Mouse (Mus musculus) B cell, adult (primary cell): ENCODE measurements around the gene Blvrb. TPM values are rescaled to one million over a fixed set of nuclear protein-coding genes. Genes with fewer than 3 reads are reported as not detected.

Experiments
- total RNA-seq: library from RNA; stranded (reverse); gene quantifications from 4 replicates; pipeline ENCODE4 v1.2.4, GENCODE M21; 2023; ENCODE audit not compliant: inconsistent age

Gene Blvrb
- total RNA-seq: 75.0 to 85.2 TPM (median 79.0 TPM) in 4 replicates

DNA sequence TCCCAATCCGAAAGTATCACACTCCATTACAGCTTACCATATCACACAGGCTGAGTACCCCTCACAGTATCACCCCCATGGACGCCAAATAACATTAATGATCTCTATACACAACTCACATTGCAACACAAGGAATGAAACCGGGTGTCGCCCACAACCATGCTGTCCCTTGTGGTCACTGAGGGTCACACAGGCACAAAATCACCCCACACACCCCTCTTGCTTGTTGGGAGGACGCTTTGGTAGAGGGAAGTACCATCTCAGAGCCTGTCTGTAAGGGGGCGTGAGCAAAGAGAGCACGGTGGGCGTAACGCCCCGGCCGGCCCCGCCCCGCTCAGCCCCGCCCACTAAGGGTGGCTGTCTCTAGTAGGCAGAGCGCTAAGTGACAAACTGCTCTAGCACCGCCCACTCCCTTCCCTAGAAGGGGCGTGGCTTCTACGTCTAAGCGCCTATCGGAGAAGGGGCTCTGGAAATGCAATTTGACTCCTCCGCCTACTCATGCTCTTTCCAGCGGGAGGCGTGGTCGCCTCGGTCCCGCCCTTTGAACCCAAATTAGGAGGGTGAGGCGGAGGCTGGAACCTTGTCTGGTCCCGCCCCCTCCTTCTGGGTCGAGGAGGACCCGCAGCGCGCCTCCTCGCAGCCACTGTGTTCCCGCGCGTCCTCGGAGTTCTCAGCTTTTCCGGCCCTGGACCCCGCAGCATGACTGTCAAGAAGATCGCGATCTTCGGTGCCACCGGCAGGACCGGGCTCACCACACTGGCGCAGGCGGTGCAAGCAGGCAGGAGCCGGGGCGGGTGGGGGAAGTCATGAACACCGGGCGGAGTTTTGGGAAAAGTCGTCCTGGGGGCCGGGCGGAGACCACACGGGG, at the start of gene Blvrb, which contains the start of gene Sptbn4:
TSS of gene Blvrb (plus strand) at position 560 of the 868 bp plus-strand sequence.
TSS of gene Sptbn4 (minus strand) at position 268 of the 868 bp plus-strand sequence.

DNA sequence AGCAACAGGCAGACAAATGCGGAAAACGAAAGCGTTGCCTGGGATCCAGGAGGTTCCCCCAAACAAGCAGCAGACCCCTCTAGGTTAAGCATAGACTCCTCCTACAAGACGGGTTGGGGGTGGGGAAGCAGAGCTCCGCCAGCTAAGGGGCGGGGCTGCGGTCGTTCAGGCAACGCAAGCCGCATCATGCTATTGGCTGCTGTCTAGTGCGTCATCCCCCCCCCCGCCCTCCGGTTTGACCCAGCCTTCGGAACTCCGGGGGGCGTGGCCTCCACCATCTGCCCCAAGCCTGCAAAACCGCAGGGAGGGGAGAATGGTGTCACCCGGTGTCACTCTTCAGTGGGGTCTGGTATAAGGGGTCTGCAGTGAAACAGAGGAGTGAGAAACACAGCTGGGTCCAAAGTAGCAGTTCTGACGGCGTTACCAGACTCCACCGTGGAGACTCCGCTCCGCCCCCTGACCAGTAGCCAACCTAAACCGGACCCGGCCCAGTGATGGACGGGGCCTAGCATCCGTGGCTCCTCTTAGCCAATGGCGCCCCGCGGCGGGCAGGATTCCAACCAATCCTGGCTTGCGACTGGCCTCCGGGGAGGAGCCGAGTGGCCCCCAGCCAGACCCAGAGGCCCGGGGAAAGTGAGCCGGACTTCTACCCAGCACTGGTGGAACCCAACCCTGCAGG, 25.5 kb downstream of the Blvrb start, which contains the start of gene Sertad3:
TSS of gene Sertad3 (plus strand) at position 613 of the 679 bp plus-strand sequence.

DNA sequence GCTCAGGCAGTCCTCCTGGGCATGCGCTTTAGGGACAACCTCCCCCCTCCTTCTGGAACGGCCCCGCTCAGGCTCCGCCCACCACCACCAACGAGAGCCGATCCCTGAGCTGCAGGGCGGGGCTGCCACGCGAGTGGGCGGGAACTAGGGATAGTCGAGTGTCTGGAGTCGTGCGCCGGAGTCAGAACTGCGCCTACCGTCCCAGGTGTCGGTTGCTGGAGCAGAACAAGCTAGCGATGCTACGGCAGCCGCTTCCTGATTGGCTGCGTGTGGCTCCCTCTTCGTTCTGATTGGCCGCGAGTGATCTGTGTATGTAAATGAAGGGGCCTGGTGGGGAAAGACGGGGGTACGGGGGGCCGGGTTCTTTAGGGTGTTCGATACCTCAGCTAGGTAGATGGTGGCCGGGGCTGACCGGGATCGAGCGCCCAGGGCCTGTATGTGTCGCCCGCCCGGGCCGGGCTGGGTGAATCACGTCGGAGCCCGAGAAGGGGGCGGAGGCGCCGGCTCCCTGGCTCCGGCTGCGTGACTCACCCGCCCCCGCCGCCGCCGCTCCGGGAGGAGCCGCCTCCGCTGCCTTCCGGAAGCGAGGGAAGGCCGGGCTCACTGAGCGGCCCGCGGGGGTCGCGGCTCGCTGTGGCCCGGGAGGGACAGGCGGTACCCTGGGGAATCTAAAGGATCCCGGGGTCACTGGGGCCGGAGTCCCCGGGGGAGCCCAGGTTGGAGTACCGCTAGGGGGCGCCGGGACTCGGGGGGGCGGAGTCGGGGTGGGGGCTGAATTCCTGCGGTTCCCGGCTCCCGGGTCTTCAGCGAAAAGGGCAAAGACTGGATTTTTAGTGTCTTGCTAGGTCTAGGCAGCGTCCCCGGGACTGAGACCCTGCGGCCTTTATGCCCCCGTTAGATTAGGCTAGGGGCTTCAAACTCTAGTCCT, 39.3 kb downstream of the Blvrb start, which contains the start of gene Sertad1:
TSS of gene Sertad1 (plus strand) at position 141 of the 928 bp plus-strand sequence.

DNA sequence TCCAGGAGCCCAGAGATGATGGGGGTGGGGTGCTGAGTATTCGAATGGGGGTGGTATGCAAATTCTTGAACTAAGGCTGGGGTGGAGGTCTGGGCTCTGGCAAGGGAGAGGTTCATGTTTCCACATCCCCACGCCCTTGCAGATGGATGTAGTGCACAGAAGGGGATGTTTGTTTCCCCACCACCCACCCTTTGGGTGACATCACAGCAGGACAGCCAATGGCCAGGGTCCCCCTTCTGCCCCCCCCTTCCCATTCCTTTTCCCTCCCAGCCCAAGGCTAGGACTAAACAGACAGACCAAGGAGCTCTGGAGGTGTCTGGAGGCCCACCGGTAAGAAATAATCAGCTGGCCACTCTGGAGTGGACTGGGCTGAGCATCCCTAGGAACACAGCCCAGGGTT, 51.3 kb downstream of the Blvrb start, which contains the start of gene Prx:
TSS of gene Prx (plus strand) at position 289 of the 400 bp plus-strand sequence.

Other genes with a start within 250 kb of the Blvrb start
- gene Itpkc, start 219.3 kb upstream of the Blvrb start, total RNA-seq: 16.9 to 22.1 TPM (median 20.3 TPM) in 4 replicates
- 25.8 to 31.0 TPM (median 27.4 TPM) in 4 replicates for gene Coq8b, start 215.0 kb upstream of the Blvrb start, total RNA-seq
- 1.4 to 3.2 TPM (median 1.6 TPM) in 4 replicates for gene Numbl, start 189.5 kb upstream of the Blvrb start, total RNA-seq
- gene Ltbp4, start 110.3 kb upstream of the Blvrb start, total RNA-seq: 0.87 to 0.97 TPM (median 0.93 TPM) in 4 replicates
- 87.2 to 119 TPM (median 99.9 TPM) in 4 replicates for gene Shkbp1, start 92.0 kb upstream of the Blvrb start, total RNA-seq
- not detected in 4 replicates for gene Gm20479, start 90.6 kb upstream of the Blvrb start, total RNA-seq
- 0.16 to 0.55 TPM (median 0.27 TPM) in 3 of 4 replicates, not detected in the other for gene Sptbn4, start 292 bp upstream of the Blvrb start, total RNA-seq
- gene Sertad3, start 25.8 kb downstream of the Blvrb start, total RNA-seq: 14.7 to 18.5 TPM (median 17.4 TPM) in 4 replicates
- 31.6 to 37.1 TPM (median 34.2 TPM) in 4 replicates for gene Sertad1, start 38.9 kb downstream of the Blvrb start, total RNA-seq
- 0.19 to 0.54 TPM (median 0.30 TPM) in 4 replicates for gene Prx, start 51.3 kb downstream of the Blvrb start, total RNA-seq
- not detected in 4 replicates for gene Hipk4, start 75.3 kb downstream of the Blvrb start, total RNA-seq
- 68.5 to 87.0 TPM (median 74.4 TPM) in 4 replicates for gene Pld3, start 105.2 kb downstream of the Blvrb start, total RNA-seq
- 20.9 to 32.4 TPM (median 26.2 TPM) in 4 replicates for gene 2310022A10Rik, start 105.3 kb downstream of the Blvrb start, total RNA-seq
- 99.7 to 109 TPM (median 105 TPM) in 4 replicates for gene Akt2, start 143.6 kb downstream of the Blvrb start, total RNA-seq
- not detected in 4 replicates for gene Ttc9b, start 205.9 kb downstream of the Blvrb start, total RNA-seq
- gene Map3k10, start 226.6 kb downstream of the Blvrb start, total RNA-seq: 13.9 to 17.6 TPM (median 15.9 TPM) in 4 replicates
- gene Zfp607b, start 241.4 kb downstream of the Blvrb start, total RNA-seq: 0.83 to 2.7 TPM (median 1.5 TPM) in 4 replicates